Mouse (Mus musculus) Patski (cell line): Measurements from ENCODE around the gene Ywhag. TPM values are rescaled to one million over a fixed set of nuclear protein-coding genes. Genes with fewer than 3 reads are reported as not detected.
A peak's percentile ranks its signal among the peaks of the same experiment; 100 is the strongest.

Source experiments
- ATAC-seq: fragments of 100-300 bp; one replicate; pipeline ENCODE4 v1.8.0; 2021
- CTCF ChIA-PET: fragments of 350-600 bp; sonication (Branson Sonifier 250); formaldehyde crosslinking; loops from one replicate; lab custom pipeline; 2022; ENCODE audit warnings: inconsistent platforms; lab: Charles Lee
- POLR2A ChIA-PET: fragments of 350-600 bp; sonication (Branson Sonifier 250); formaldehyde crosslinking; loops from one replicate; lab custom pipeline; 2022; ENCODE audit warnings: antibody characterized with exemption, inconsistent platforms; lab: Charles Lee
- DNase-seq: peaks from one replicate; pipeline ENCODE4 v3.0.0-alpha.2; 2011; ENCODE audit warnings: low read depth, low spot score
- H3K27me3 ChIP-seq: fragments of 371-371 bp; one replicate; pipeline ENCODE4 v1.5.1; 2021
- CTCF ChIP-seq: fragments of 100-300 bp; IDR thresholded peaks from one replicate; pipeline ENCODE4 v1.5.1; 2021
- in situ Hi-C: fragments of 300-500 bp; cut with MboI; formaldehyde crosslinking; loops from 3 replicates; pipeline ENCODE4 v1.11.1; 2018; ENCODE audit warnings: low pct_unique_long_range_greater_than_20kb, mixed read lengths
- polyA plus RNA-seq: library from polyadenylated mRNA; unstranded; gene quantifications from one replicate; pipeline ENCODE4 v1.2.3, GENCODE M21; 2021

Ywhag gene
- polyA plus RNA-seq, 1 experiment from 2014 or later, result 237 TPM

DNA sequence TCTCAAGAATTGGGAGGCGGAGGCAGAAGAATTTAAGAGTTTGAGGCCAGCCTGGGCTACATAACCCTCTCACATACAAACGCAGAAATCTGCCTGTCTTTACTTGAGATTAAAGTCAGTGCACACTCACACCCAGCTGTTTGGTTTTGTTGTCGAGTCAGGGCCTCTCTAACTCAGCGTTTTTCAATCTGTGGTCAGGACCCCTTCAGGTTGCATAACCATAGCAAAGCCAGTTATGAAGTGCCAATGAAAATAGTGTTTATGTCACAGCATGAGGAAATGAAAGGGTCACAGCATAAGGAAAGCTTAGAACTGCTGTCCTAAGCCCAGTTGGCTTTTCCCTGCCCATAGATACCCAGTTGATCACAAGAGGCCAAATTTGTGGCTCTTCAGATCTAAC, 27.6 kb downstream of the Ywhag start:
- in situ Hi-C loops, result no loop called here
- POLR2A ChIA-PET, result interaction anchor here (1.6 kb wide), 1 partner anchor 12 kb away, joined by 3 read pairs; no protein-coding TSS in a partner anchor
- CTCF ChIA-PET, result interaction anchor here (1.2 to 1.8 kb wide), 3 partner anchors 9 to 154 kb away, joined by 3 to 5 read pairs (median 4); no protein-coding TSS in a partner anchor
- ATAC-seq, result no peak
- no peak for DNase-seq
- no peak for TF ChIP-seq CTCF
- no peaks in the 10 kb centered on the region for H3K27me3 ChIP-seq

- TF ChIP-seq CTCF, result no peak
- in situ Hi-C loops, result no loop called here
- no peak for DNase-seq
- H3K27me3 ChIP-seq, result no peaks in the 10 kb centered on the region
- CTCF ChIA-PET, result interaction anchor here (0.9 to 2.3 kb wide), 5 partner anchors 8 to 156 kb away, joined by 3 to 6 read pairs (median 4); no protein-coding TSS in a partner anchor
- POLR2A ChIA-PET, result interaction anchor here (1.1 kb wide), 1 partner anchor 53 kb away, joined by 3 read pairs; no protein-coding TSS in a partner anchor
- ATAC-seq, result no peak
These were observed 28.8 kb downstream of the Ywhag start for GRCm38 (mm10) chr5:135905320-135906225.

- ATAC-seq, result no peak
- H3K27me3 ChIP-seq, result no peaks in the 10 kb centered on the region
- DNase-seq, result no peak
- in situ Hi-C loops, result loop anchor here (5.0 kb wide), 1 partner anchor 143 kb away; no protein-coding TSS in a partner anchor
- CTCF ChIA-PET, result interaction anchor here (0.7 to 2.3 kb wide), 7 partner anchors 10 to 143 kb away, joined by 3 to 6 read pairs (median 4); no protein-coding TSS in a partner anchor
- POLR2A ChIA-PET, result no interaction called here
- no peak for TF ChIP-seq CTCF
These were observed 30.2 kb downstream of the Ywhag start for GRCm38 (mm10) chr5:135904259-135904658.

DNA sequence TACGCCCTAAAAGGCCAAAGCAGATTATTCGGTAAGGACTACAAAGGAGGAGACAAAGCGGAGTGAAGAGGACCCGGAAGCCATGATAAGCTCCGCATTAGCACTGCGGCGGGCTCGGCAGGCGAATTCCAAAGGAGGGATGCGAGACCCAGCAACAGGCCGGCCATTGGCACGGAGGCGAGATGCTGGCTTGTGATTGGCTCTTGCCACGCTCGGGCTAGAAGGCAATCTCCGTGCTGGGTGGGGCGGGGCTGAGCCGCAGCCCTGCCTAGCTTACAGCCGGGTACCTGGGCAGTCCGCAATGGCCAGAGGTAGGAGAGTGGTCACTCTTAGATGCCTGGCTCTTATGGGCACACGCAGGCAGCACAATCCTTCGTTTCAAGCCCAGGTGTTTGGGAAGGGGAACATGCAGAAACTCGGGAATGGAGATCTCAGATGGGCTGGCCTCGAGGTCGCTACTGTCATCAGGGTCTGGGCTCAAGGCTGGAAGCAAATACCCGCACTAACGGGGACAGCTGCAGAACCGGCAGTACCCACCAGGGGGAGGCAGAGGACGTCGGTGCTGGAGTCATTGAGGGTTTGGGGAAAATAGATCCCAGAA, 30.8 kb downstream of the Ywhag start:
- CTCF ChIA-PET, result interaction anchor here (0.8 to 1.9 kb wide), 9 partner anchors 10 to 143 kb away, joined by 3 to 6 read pairs (median 4); no protein-coding TSS in a partner anchor
- DNase-seq (no peak), ATAC-seq (peak; percentile 10)
- H3K27me3 ChIP-seq, result no peaks in the 10 kb centered on the region
- POLR2A ChIA-PET, result no interaction called here
- peak; percentile 96 for TF ChIP-seq CTCF
- in situ Hi-C loops, result loop anchor here (5.0 kb wide), 1 partner anchor 144 kb away; no protein-coding TSS in a partner anchor

DNA sequence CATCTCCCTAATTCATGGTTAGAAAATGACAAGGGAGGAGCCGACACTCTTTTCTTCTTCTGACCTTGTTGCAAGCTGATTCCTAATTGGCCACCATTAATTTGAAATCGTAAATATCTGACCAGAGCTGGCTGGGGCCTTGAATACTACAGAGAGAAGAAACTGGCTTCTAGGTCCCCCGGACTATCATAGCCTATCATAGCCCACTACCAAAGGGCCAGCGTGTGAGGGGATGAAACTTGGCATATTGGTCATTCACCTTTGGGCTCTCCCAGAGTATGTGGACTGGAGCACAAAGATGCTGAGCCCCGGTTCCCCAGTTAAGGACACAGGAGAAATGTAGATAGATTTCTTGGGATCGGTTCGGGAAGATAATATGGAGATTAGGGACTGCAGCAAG, 31.4 kb downstream of the Ywhag start:
- no peaks in the 10 kb centered on the region for H3K27me3 ChIP-seq
- TF ChIP-seq CTCF, result no peak
- POLR2A ChIA-PET, result interaction anchor here (0.5 kb wide), 1 partner anchor 14 kb away, joined by 3 read pairs; no protein-coding TSS in a partner anchor
- DNase-seq (no peak), ATAC-seq (no peak)
- CTCF ChIA-PET, result interaction anchor here (0.8 to 1.9 kb wide), 6 partner anchors 9 to 117 kb away, joined by 3 to 6 read pairs (median 4); no protein-coding TSS in a partner anchor
- in situ Hi-C loops, result loop anchor here (5.0 kb wide), 1 partner anchor 144 kb away; no protein-coding TSS in a partner anchor

GRCm38 (mm10) chr5:135901354-135902095, 32.9 kb downstream of the Ywhag start:
- DNase-seq (no peak), ATAC-seq (no peak)
- no peaks in the 10 kb centered on the region for H3K27me3 ChIP-seq
- CTCF ChIA-PET, result interaction anchor here (0.8 to 3.0 kb wide), 12 partner anchors 9 to 160 kb away, joined by 3 to 12 read pairs (median 4); no protein-coding TSS in a partner anchor
- POLR2A ChIA-PET, result interaction anchor here (1.3 kb wide), 1 partner anchor 13 kb away, joined by 4 read pairs; no protein-coding TSS in a partner anchor
- TF ChIP-seq CTCF, result peak; percentile 81
- in situ Hi-C loops, result loop anchor here (5.0 kb wide), 1 partner anchor 146 kb away; no protein-coding TSS in a partner anchor

- ATAC-seq (no peak), DNase-seq (no peak)
- TF ChIP-seq CTCF, result peak; percentile 60
- in situ Hi-C loops, result loop anchor here (5.0 kb wide), 1 partner anchor 147 kb away; no protein-coding TSS in a partner anchor
- ChIA-PET POLR2A (interaction anchor here (1.3 kb wide), 1 partner anchor 13 kb away, joined by 4 read pairs; no protein-coding TSS in a partner anchor), CTCF (interaction anchor here (0.8 to 3.0 kb wide), 11 partner anchors 10 to 116 kb away, joined by 3 to 12 read pairs (median 4); no protein-coding TSS in a partner anchor)
- no peaks in the 10 kb centered on the region for H3K27me3 ChIP-seq
These were observed 33.7 kb downstream of the Ywhag start for GRCm38 (mm10) chr5:135900701-135901100.

DNA sequence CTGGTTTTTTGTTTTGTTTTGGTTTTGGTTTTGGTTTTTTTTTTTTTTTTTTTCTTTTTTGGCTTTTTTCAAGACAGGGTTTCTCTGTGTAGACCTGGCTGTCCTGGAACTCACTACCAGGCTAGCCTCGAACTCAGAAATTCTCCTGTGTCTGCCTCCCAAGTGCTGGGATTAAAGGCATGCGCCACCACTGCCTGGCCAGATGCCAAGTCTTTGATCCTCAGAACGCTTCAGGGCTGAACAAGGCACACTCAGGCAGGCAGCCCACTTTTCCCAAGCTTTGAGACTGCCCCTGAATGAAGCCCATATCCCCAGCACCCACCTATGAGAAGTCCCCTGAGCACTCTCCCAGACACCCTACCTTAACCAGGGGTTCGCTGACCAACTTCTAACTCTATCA, 34.6 kb downstream of the Ywhag start:
- in situ Hi-C loops, result loop anchor here (5.0 kb wide), 1 partner anchor 147 kb away; no protein-coding TSS in a partner anchor
- H3K27me3 ChIP-seq, result no peaks in the 10 kb centered on the region
- DNase-seq (no peak), ATAC-seq (no peak)
- CTCF ChIA-PET, result interaction anchor here (3.0 kb wide), 1 partner anchor 9 kb away, joined by 12 read pairs; no protein-coding TSS in a partner anchor
- POLR2A ChIA-PET, result interaction anchor here (1.1 kb wide), 1 partner anchor 58 kb away, joined by 4 read pairs; no protein-coding TSS in a partner anchor
- no peak for TF ChIP-seq CTCF

GRCm38 (mm10) chr5:135898995-135899394, 35.4 kb downstream of the Ywhag start:
- ChIA-PET POLR2A (interaction anchor here (1.1 kb wide), 1 partner anchor 59 kb away, joined by 4 read pairs; no protein-coding TSS in a partner anchor), CTCF (interaction anchor here (0.9 to 1.0 kb wide), 2 partner anchors 33 to 86 kb away, joined by 3 to 4 read pairs; no protein-coding TSS in a partner anchor)
- in situ Hi-C loops, result no loop called here
- TF ChIP-seq CTCF, result no peak
- H3K27me3 ChIP-seq, result no peaks in the 10 kb centered on the region
- DNase-seq, result no peak
- no peak for ATAC-seq
